Mouse (Mus musculus): ENCODE results near the gene Ugcg.

The Ugcg gene

DNA sequence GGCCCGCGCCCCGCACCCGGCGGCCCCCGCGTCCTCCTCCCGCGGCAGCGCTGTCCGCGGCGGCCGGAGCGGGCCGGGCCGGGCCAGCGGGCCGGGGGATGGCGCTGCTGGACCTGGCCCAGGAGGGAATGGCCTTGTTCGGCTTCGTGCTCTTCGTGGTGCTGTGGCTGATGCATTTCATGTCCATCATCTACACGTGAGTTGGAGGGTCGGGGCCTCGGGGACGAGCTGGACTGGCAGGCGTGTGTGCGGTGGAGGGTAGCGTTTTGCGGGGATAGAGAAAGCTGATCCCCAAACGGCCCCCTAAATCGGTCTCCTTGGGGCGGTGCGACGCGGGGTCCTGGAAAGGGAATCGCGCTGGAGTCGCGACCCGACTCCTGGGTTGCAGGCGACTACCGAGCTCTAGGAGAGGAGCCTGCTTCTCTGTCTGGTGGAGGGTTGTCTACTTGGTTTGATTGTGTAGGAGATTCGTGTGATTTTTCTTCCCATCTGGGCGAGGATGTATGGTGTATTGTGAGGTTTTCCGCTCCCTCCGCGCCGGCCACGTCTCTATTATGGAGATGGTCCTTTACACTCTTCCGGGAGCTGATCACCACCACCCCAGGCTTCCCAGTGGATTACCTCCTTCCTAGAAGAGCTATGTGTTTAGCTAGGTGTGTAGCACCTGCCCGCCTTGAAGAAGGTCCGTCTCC is 635 bp downstream of the Ugcg start:
- DNase-seq (ENCODE audit: low spot score), result no peak

DNA sequence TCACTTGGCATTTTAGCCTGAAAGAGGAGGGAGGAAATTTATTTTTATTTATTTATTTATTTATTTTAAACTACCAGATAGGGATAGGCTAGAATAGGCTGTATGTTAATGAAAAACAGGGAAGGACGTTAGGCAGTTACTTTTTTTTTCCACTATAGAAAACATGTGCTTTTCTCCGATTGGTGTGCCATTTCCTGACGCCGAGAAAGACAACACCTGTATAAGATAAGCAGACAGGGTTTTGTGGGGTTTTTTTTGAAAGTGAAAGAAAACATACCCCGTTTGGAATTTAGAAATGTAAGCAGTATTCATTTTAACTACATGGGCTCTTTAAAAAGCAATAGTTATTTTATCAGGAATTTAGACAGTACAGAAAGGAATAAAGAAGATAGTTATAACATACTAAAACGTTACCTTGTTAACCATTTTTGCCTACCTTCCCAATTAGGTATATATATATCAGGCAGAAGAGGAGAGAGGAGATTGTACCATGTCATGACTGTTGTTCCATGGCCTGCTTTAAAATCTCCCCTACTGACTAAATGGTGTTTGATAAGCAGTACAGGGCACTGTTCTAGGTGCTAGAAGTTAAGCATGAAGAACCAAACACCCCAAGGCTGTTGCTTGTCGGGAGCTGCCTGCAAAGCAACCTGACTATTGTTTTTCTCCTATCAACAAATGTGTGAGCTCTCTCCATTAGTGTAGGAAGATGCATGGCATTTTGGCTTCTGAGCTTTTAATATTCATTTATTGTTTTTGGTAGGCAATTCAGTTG is 1.8 kb downstream of the Ugcg start:
- DNase-seq (ENCODE audit: low spot score), result no peak

DNA sequence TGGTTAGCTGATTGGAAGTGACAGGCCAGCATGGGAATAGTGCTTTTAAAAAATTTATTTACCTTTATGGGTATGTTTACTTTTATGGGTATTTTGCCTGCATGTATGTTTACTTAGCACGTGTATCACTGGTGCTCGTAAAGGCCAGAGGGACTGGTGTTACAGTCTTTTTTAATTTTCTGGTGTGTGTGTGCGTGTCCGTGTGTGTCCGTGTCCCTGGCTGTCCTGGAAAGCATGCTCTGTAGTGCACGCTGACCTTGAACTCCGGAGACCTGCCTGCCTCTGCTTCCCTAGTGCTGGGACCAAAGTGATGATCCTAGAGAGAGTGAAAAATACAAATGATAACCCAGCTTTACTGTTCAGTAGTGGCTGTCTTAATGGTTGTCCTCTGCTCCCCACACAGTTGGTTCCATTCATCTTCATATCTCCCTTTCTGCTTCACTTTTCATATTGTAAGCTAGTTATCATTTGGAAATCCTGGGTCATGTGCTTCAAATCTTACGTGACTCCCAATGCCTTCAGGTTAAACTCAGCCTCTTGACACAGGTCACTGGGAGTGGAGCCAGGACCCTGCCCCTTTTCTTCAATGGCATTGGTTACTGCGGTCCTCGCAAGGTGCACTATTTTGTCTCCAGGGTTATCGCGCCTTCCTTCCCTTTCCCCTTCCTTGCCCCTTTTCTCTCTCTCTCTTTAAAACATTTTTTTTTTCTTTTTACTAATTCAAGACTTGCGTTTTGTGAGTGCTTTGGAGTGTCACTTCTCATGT is 5.9 kb downstream of the Ugcg start:
- DNase-seq (ENCODE audit: low spot score), result no peak

DNA sequence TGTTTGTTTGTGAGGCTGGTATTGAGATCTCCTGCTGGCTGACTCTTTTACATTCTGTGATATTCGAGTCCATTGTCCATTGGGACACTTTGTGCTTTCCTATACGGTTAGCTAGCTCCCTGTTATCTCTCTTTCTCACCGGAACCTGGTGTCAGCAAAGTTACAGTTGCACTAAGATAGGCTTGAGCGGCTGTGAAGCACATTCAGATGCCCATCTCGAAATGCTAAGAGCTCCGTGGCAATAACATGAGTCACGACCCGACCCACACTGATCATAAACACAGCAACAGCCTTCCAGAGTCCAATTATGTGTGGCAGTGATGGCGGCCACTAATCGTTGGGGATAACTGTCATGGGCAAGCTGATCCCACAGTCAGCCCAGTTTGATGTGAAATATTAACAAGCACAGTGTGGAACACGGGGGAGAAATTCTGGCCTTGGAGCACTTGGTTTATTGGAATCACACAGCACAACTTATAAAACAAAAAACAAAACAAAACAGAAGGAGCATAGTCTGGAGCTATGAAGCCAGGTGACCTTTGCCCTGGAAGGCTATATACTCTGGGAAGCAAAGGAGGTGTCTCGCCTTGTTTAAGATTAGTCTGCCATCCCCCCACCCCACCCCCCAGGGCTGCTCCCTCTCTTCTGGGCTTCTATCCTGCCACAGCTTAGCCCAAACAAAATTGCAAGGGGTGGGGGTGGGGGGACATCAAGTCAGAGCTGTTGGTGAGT is 7.5 kb downstream of the Ugcg start:
- DNase-seq (ENCODE audit: low spot score), result no peak

DNA sequence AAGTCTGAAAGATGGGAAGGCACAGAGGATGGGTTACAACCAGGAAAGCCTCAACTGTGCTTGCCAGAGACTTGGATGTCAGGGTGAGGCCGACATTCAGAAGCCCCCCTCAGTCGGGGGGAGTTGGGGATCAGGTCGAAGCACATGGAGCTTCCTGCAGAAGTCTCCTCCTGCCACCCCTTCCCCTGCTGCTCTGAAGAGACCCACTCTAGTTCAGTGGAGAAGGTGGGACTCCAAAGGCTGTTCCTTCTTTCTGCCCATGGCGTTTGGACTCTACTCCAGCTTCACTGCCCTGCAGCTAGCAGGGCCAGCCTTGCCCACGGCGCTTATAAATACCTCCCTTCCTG is 8.0 kb downstream of the Ugcg start:
- DNase-seq (ENCODE audit: low spot score), result no peak

DNA sequence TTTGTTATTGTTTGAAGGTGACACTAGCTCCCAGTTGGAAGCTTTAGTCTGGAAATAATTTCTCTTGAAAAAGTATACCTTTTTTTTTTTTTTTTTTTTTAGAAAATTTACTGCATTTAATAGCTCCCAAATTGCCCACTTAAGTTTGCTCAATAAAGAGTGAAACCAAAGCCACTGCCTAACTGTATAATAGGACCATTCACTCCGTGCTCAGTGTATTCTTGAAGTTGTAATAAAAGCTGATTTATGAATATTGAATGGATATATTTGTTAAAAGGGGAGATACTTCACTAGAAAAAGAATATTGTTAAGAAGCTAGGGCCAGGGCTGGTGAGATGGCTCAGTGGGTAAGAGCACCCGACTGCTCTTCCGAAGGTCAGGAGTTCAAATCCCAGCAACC is 8.4 kb downstream of the Ugcg start:
- no peak for DNase-seq (ENCODE audit: low spot score)

DNA sequence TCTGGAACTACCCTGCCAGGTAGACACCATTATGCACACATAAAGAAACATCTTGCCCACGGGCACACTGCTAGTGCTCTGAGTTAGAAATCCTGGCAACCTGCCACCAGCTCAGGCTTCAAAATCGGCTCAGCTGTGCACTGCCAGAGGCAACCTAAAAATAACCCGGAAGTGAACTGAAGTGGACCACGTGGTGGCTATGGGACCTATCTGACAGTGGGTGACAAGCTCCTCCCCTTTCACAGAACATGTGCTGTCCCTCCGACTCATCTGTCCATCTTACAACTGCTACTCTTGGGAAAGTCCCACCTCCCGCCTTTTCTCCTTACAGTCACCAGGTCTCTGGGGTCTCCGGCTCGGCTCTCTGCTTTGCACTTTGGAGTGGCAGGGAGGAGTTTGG is 10.3 kb downstream of the Ugcg start:
- DNase-seq (ENCODE audit: low spot score), result no peak

DNA sequence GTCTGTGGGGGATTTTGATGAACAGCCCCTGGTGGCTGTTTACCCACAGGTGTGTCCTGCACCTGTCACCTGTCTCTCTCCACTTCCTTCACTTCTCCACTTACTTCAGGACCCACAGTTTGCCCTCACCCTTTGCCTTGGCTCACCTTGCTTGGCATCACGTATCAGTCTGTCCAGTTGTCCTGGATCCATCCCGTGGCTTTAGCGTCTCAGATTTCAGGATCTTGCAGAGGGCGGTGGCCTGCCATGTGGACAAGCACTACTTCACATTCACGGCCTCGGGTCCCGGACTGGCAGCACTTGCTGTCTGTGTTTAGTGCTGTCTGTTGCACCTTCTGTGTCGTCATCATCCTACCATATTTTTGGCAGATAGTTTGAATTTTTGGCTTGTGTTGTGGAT is 10.7 kb downstream of the Ugcg start:
- DNase-seq (ENCODE audit: low spot score), result no peak

DNA sequence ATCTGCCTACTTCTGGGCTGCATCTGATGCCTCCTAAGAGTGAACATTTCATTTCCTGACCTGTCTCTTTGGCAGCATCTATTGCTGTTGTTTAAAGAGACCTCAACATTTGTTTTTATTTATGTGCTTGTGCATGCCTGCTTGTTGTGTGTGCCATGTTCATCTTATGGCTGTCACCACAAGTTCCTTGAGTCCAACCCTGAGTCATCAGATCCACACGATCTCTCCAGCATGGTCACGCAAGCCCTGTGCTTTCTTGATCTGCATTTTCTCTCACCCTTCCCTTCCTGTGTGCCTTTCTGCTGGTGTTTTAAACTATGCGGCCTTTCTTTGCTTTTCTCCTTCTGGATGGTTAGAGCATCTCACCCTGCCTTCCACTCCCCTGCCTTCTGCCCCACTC is 11.6 kb downstream of the Ugcg start:
- DNase-seq (ENCODE audit: low spot score), result no peak

DNA sequence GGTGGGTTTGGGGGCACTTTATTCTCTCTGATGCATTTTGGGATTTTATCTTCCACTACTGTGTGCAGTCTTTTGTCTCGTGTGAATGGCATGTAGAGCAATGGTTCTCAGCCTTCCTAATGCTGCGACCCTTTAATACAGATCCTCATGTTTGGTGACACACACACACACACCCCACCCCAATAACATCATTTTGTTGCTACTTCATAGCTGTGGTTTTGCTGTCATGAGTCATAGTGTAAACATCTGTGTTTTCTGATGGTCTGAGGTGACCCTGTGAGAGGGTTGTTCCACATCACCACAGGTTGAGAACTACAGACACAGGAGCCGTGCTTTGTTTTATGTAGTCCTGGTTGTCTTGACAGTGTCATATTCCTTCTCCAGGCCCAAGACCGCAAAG is 15.6 kb downstream of the Ugcg start:
- DNase-seq (ENCODE audit: low spot score), result no peak

DNA sequence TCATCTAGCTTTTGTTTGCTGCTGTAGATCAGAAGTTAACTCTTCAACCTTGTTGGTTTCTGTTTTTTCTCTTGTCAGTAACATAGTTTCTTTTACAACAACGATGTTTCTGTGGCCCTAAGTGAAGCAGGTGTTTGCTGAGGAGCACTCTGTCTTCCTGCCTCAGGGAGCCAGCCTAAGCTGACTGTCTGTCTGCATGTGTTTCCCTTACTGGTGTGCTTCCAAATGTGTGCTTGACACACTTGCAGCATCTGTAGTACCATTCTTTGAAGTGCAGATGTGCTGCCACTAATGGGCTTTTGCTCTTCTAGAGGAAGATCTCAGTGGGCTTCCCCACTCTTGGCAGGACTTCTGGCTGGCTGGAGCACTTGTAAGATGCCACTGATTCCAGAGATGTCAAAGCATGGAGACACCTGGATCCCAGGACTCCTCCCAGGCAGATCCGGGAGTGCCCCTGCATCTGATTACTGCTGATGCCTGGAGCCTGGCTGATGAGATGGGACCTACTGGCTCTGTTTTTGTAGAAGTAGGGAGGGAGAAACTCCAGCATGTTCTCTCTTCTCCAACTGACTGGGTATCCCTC is 16.8 kb downstream of the Ugcg start:
- no peak for DNase-seq (ENCODE audit: low spot score)

DNA sequence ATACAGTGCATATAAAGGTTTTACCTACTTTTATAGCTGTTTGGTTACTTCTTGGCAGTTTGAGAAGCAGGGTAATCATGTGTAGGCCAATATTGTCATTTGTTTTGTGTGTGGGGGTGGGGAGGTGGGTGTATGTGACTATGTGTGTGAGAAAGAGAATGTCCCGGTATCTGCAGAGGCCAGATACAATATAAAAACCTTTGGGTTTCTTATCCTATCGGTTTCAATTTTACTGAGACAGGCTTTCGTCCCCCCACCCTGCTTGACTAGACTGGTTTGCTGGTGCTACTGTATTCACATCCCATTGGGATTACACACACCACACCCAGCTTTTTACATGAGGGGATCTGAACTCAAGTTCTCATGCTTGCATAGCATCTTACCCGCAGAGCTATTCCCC is 17.5 kb downstream of the Ugcg start:
- no peak for DNase-seq (ENCODE audit: low spot score)

DNA sequence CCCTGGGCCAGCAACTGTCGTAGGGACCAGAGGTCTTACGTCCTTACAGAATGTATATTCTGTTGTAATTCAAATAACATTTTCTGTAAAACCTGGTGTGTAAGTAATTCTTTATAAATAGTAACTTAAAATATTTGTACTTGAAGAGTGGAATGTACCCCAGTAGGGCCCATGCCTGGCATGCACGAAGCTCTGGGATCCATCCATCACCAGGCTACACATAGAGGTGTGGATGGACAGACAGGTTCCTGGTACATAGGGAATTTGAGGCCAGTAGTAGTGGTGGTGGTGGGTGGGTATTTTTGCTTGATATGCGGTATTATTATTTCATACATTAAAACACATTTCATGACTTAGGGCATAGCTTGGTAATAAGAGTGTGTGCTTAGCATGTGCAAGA is 19.6 kb downstream of the Ugcg start:
- DNase-seq (ENCODE audit: low spot score), result no peak

DNA sequence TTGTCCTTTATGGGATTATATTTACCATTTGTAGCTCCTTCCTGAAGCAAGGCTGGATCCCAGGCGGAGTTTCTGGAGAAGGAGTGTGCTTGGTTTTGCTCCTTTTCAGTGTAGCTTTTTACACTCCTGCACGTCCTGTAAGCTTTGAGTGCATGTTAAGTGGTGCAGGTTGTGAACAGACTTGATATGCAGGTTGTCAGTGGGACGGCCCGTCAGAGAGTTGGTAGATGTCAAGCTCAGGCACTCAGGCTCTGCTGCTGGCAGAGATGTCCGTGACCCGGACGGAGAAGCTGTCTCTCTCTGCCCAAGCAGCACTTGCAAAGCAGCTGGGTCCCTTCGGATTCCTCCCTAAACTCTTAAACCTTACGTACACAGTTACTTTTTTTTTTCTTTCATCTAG is 22.1 kb downstream of the Ugcg start:
- DNase-seq (ENCODE audit: low spot score), result no peak

DNA sequence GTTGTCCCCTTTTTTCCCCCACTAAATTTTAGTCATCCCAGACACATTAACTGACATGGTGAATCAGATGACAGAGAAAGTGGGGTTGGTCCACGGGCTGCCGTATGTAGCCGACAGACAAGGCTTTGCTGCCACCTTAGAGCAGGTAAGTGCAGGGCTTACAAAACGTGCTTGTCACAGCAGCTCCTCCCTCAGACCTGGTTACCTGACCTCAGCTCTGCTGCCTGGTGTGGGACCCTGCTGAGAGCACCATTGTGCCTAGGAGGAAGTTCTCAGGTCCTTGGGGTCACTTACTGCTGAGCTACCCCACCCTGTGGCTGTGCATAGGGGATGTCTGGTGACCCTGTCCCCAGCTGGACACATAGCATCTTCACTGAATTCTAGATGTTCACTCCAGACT is 24.8 kb downstream of the Ugcg start:
- no peak for DNase-seq (ENCODE audit: low spot score)

DNA sequence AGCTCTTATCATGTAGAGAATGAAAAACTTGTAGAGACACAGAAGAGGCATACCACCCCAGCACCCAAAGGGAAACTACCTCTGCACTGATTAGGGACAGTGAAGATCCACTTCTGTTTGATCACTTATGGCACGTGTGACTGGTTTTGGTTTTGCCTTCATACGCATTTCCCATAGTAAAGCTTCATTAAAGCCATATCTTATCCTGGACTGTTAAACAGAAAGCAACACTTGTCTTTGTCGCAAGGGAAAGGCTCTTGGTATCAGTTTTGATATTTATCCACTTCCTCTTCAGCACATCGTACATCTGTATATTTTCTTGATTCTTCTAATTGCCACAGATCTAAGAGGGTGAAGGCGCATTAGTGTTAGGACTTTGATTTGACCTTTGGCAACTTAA is 25.6 kb downstream of the Ugcg start:
- DNase-seq (ENCODE audit: low spot score), result no peak

DNA sequence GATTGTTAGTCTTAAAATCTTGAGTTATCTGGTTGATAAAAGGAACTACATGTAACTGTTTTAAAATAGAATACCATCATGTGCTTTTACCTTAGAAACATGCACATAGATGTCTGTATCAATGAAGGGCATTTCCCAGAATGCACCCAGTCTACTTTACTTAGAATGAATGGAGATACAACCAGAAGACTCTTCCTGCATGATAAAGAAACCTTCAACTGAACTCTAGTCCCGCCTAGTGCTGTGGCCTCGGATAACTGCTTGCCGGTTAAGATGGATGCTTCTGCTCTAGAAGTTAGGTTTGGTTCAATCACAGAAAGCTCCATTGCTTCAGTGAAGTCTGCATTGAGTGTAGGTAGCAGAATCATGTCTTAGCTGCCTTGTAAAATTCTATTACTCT is 26.5 kb downstream of the Ugcg start:
- no peak for DNase-seq (ENCODE audit: low spot score)

DNA sequence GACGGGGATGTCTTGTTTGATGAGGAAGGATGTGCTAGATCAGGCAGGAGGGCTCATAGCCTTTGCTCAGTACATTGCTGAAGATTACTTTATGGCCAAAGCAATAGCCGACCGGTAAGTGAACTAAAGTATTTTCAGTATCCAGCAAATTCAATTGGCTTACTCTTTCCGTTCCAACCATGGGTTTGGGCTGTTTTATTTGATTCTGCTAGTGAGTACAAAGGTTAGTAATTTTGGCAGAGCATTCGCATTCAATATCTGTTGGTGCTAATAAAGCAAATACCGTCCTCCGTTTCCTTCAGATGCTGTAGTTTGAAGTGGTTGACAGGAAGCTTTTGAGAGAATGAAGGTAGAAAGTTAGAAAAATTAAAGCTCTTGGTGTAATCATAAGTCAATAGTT is 28.0 kb downstream of the Ugcg start:
- DNase-seq (ENCODE audit: low spot score), result no peak

DNA sequence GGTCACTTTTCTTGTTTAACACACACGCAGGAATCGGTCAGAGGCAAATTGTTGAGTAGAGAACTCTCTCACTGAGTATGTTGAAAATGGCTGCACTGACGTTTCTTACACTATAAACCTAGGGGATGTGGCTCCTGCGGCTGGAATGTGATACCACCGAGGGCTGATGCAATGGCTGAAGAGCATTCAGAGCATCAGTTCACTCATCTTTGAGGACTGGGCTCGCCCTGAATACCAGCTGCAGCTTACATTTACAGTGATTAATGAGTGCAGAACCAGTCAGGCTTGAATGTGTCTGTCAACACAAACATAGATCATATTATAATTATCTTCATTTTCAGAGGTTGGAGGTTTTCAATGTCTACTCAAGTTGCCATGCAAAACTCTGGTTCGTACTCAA is 29.1 kb downstream of the Ugcg start:
- no peak for DNase-seq (ENCODE audit: low spot score)

DNA sequence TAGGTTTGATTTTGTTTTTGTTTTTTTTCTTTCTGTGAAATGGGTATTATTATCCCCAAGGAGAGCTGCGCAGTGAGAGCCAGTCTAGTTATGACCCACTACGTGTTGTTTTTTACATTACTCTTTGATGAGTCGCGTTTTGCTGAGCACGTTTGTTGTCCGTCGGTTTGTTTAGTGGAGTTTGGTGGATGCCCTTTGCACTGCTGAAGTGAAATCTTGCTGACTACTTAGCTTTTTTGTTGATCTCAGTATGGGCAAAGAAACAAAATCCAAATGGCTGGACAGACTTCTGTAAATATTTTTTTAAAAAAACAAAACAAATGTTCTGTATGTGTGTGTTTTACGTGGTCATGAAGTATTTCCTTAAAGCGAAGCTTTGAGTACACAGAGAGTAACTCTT is 33.2 kb downstream of the Ugcg start:
- no peak for DNase-seq (ENCODE audit: low spot score)

DNA sequence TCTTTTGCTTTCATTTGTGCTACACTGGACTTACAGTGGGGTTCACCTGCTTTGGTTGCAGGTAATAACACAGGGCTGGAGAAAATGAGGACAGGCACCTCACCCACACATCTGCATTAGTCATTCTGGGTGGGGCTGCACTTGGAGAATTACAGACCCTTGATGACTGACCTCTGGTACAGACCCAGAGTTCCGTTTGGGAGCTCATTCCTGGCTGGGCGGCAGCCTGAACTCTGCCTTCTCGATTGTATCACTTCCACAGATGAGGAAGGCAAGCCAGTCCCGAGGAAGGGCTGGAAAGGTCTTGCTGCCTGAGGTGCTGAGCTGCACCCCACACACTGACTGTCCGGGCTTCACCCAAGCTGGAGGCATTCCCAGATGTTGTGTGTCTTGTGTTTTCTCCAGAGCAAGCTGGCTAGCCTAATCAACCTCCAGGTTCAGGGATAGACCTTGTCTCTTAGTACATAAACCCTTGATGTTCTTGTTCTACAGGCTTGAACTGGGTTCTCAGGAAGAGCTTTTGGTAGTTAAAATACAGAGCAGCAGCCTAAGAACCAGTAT is 34.1 kb downstream of the Ugcg start:
- DNase-seq (ENCODE audit: low spot score), result no peak

DNA sequence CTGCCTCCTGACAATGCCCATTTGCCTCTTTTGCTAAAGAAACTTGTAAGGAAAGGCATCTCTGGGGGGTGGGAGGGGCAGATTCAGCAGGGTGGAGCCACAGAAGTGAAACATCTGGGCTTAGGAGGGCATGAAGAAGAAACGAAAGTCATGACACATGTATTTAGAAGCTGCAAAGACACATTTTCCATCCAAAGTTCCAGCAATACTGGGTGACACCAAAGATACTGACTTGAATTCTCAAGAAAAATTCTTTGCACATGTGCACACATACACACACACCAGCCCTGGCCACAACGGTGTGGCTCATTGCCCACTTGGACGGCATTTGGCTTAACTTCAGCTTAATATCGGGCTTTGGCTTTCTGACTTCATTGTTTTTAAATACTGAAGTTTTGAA is 35.8 kb downstream of the Ugcg start:
- DNase-seq (ENCODE audit: low spot score), result no peak
